Mouse (Mus musculus) stomach, embryonic 16.5 days (tissue): ENCODE measurements around the gene Tbc1d22a. TPM values are rescaled to one million over a fixed set of nuclear protein-coding genes. Genes with fewer than 3 reads are reported as not detected.

Experiments
- ATAC-seq: fragments of 200-750 bp; cut with Nextera tagmentation; 2 replicates; pipeline ENCODE4 v1.8.0; 2017; ENCODE audit warnings: moderate number of reproducible peaks, moderate TSS enrichment; ENCODE audit not compliant: insufficient read depth, low FRiP score
- H3K27ac ChIP-seq: fragments of 300-500 bp; sonication (generic); 2 replicates; pipeline ENCODE4 v1.5.1; 2014; ENCODE audit warnings: low read length
- H3K27me3 ChIP-seq: fragments of 300-500 bp; sonication (generic); 2 replicates; pipeline ENCODE4 v1.6.1; 2014; ENCODE audit warnings: low read length, control low read depth, mixed read lengths; ENCODE audit not compliant: control insufficient read depth, insufficient read depth
- H3K36me3 ChIP-seq: fragments of 300-500 bp; sonication (generic); 2 replicates; pipeline ENCODE4 v1.6.1; 2014; ENCODE audit warnings: low read length; ENCODE audit not compliant: control insufficient read depth, insufficient read depth
- H3K4me1 ChIP-seq: fragments of 300-500 bp; sonication (generic); 2 replicates; pipeline ENCODE4 v1.6.1; 2014; ENCODE audit warnings: low read length, control low read depth, mixed read lengths; ENCODE audit not compliant: control insufficient read depth, insufficient read depth
- H3K4me2 ChIP-seq: fragments of 300-500 bp; sonication (generic); 2 replicates; pipeline ENCODE4 v1.6.1; 2014; ENCODE audit warnings: low read depth, low read length, mixed read lengths
- H3K4me3 ChIP-seq: fragments of 300-500 bp; sonication (generic); replicated peaks from 2 replicates; pipeline ENCODE4 v1.5.1; 2014; ENCODE audit warnings: mild to moderate bottlenecking, low read length
- H3K9ac ChIP-seq: fragments of 300-500 bp; sonication (generic); 2 replicates; pipeline ENCODE4 v1.6.1; 2014; ENCODE audit warnings: low read length
- H3K9me3 ChIP-seq: fragments of 300-500 bp; sonication (generic); replicated peaks from 2 replicates; pipeline ENCODE4 v1.6.1; 2016; ENCODE audit warnings: low read length, control low read depth; ENCODE audit not compliant: control insufficient read depth
- WGBS: fragments of 180-500 bp; shearing (Covaris S2); extraction: QIAGEN DNeasy Blood & Tissue Kit; methylation state at CpG from one replicate; pipeline ENCODE4 v1.1.7; 2014; 5-methylcytosine and 5-hydroxymethylcytosine counted together
- polyA plus RNA-seq: library from polyadenylated mRNA; unstranded; fragments of >200 nt; fragmentation: Nextera tagmentation; extraction: Ambion mirVana; gene quantifications from 2 replicates; pipeline ENCODE4 v1.2.1, GENCODE M21; 2015

The Tbc1d22a gene
- polyA plus RNA-seq, 1 experiment from 2014 or later: 12.0 TPM

GRCm38 (mm10) chr15:86290074-86290473 is 75.8 kb downstream of the Tbc1d22a start:
- no peak overlapping the region for H3K4me2 ChIP-seq
- H3K27ac ChIP-seq: no peak overlapping the region
- no peak overlapping the region for H3K9ac ChIP-seq
- H3K27me3 ChIP-seq: no peaks in the 10 kb centered on the region
- H3K9me3 ChIP-seq: no peaks in the 10 kb centered on the region
- H3K4me1 ChIP-seq: peaks cover 18% of the 10 kb centered on the region
- ATAC-seq: no peak
- WGBS: 53% methylated on average over 3 of the region's 3 CpGs
- H3K36me3 ChIP-seq: no peaks in the 10 kb centered on the region
- no peak overlapping the region for H3K4me3 ChIP-seq

- peaks cover 18% of the 10 kb centered on the region for H3K4me1 ChIP-seq
- H3K36me3 ChIP-seq: no peaks in the 10 kb centered on the region
- H3K9ac ChIP-seq: no peak overlapping the region
- no peak overlapping the region for H3K27ac ChIP-seq
- ATAC-seq: no peak
- no peaks in the 10 kb centered on the region for H3K9me3 ChIP-seq
- H3K27me3 ChIP-seq: no peaks in the 10 kb centered on the region
- H3K4me3 ChIP-seq: no peak overlapping the region
- 86% methylated on average over 6 of the region's 6 CpGs for WGBS
- H3K4me2 ChIP-seq: no peak overlapping the region
Measured at GRCm38 (mm10) chr15:86292288-86292687, 78.0 kb downstream of the Tbc1d22a start.

GRCm38 (mm10) chr15:86294426-86294825 is 80.2 kb downstream of the Tbc1d22a start:
- H3K27ac ChIP-seq: no peak overlapping the region
- ATAC-seq: no peak
- no peak overlapping the region for H3K4me3 ChIP-seq
- no peaks in the 10 kb centered on the region for H3K36me3 ChIP-seq
- no peaks in the 10 kb centered on the region for H3K27me3 ChIP-seq
- no peak overlapping the region for H3K9ac ChIP-seq
- no peak overlapping the region for H3K4me2 ChIP-seq
- H3K9me3 ChIP-seq: no peaks in the 10 kb centered on the region
- H3K4me1 ChIP-seq: peaks cover 17% of the 10 kb centered on the region
- WGBS: 94% methylated on average over 3 of the region's 3 CpGs

- no peak overlapping the region for H3K4me2 ChIP-seq
- ATAC-seq: no peak
- H3K27me3 ChIP-seq: no peaks in the 10 kb centered on the region
- no peak overlapping the region for H3K4me3 ChIP-seq
- H3K4me1 ChIP-seq: peaks cover 3% of the 10 kb centered on the region; the same call in 1 of the 2 replicates
- H3K9me3 ChIP-seq: no peaks in the 10 kb centered on the region
- no peak overlapping the region for H3K27ac ChIP-seq
- H3K36me3 ChIP-seq: no peaks in the 10 kb centered on the region
- H3K9ac ChIP-seq: no peak overlapping the region
- 71% methylated on average over 4 of the region's 4 CpGs for WGBS
Measured at GRCm38 (mm10) chr15:86295722-86296288, 81.5 kb downstream of the Tbc1d22a start.

GRCm38 (mm10) chr15:86297281-86297680 is 83.0 kb downstream of the Tbc1d22a start:
- H3K4me2 ChIP-seq: no peak overlapping the region
- 93% methylated on average over 1 of the region's 1 CpGs for WGBS
- no peaks in the 10 kb centered on the region for H3K27me3 ChIP-seq
- no peaks in the 10 kb centered on the region for H3K9me3 ChIP-seq
- H3K4me1 ChIP-seq: no peaks in the 10 kb centered on the region
- no peak overlapping the region for H3K27ac ChIP-seq
- no peak overlapping the region for H3K4me3 ChIP-seq
- no peaks in the 10 kb centered on the region for H3K36me3 ChIP-seq
- no peak overlapping the region for H3K9ac ChIP-seq
- ATAC-seq: no peak

GRCm38 (mm10) chr15:86303876-86304275 is 89.6 kb downstream of the Tbc1d22a start:
- no peaks in the 10 kb centered on the region for H3K9me3 ChIP-seq
- no peak overlapping the region for H3K4me3 ChIP-seq
- H3K9ac ChIP-seq: no peak overlapping the region
- H3K4me1 ChIP-seq: no peaks in the 10 kb centered on the region
- no peak overlapping the region for H3K27ac ChIP-seq
- no peaks in the 10 kb centered on the region for H3K27me3 ChIP-seq
- WGBS: 79% methylated on average over 1 of the region's 1 CpGs
- H3K36me3 ChIP-seq: no peaks in the 10 kb centered on the region
- no peak for ATAC-seq
- H3K4me2 ChIP-seq: no peak overlapping the region

- Histone ChIP-seq H3K4me2 (no peak overlapping the region), H3K36me3 (no peaks in the 10 kb centered on the region), H3K27ac (no peak overlapping the region), H3K4me3 (no peak overlapping the region), H3K9me3 (no peaks in the 10 kb centered on the region), H3K9ac (no peak overlapping the region), H3K27me3 (no peaks in the 10 kb centered on the region), H3K4me1 (no peaks in the 10 kb centered on the region)
- 91% methylated on average over 3 of the region's 3 CpGs for WGBS
- ATAC-seq: no peak
Measured at GRCm38 (mm10) chr15:86304861-86305260, 90.6 kb downstream of the Tbc1d22a start.

GRCm38 (mm10) chr15:86305290-86305689 is 91.0 kb downstream of the Tbc1d22a start:
- H3K9me3 ChIP-seq: no peaks in the 10 kb centered on the region
- ATAC-seq: no peak
- H3K4me2 ChIP-seq: no peak overlapping the region
- no peaks in the 10 kb centered on the region for H3K27me3 ChIP-seq
- H3K4me3 ChIP-seq: no peak overlapping the region
- 73% methylated on average over 3 of the region's 3 CpGs for WGBS
- no peaks in the 10 kb centered on the region for H3K36me3 ChIP-seq
- no peak overlapping the region for H3K27ac ChIP-seq
- no peak overlapping the region for H3K9ac ChIP-seq
- no peaks in the 10 kb centered on the region for H3K4me1 ChIP-seq

GRCm38 (mm10) chr15:86309213-86309829 is 95.1 kb downstream of the Tbc1d22a start:
- no peak overlapping the region for H3K4me3 ChIP-seq
- no peak overlapping the region for H3K27ac ChIP-seq
- no peaks in the 10 kb centered on the region for H3K36me3 ChIP-seq
- 81% methylated on average over 5 of the region's 5 CpGs for WGBS
- no peak overlapping the region for H3K4me2 ChIP-seq
- no peaks in the 10 kb centered on the region for H3K27me3 ChIP-seq
- H3K9me3 ChIP-seq: no peaks in the 10 kb centered on the region
- H3K4me1 ChIP-seq: no peaks in the 10 kb centered on the region
- no peak for ATAC-seq
- no peak overlapping the region for H3K9ac ChIP-seq
